Mouse (Mus musculus) spleen, adult 2 months (tissue): ENCODE measurements at regions not wholly inside any gene's neighbourhood (a gene's known extent, or its start where the extent isn't known, plus 50 kb on each side); places are given as distances from the start of the nearest gene placed in this dataset.

ENCODE experiments used
- DNase-seq, 2 experiments: peaks; one replicate each; pipeline versions ENCODE4 v3.0.0 to v3.0.0-alpha.2; 2012 to 2021; ENCODE audit warnings: low spot score in 2 of 2, low read depth in 1 of 2
- H3K27ac ChIP-seq: fragments of 200-500 bp; 2 replicates; pipeline ENCODE4 v1.5.1; 2012; ENCODE audit warnings: low read length, inconsistent platforms; ENCODE audit not compliant: insufficient read depth
- H3K27me3 ChIP-seq: fragments of 200-500 bp; 2 replicates; pipeline ENCODE4 v1.6.1; 2012; ENCODE audit warnings: mild to moderate bottlenecking, moderate library complexity, low read length, inconsistent platforms; ENCODE audit not compliant: control insufficient read depth, insufficient read depth
- H3K36me3 ChIP-seq: fragments of 200-500 bp; 2 replicates; pipeline ENCODE4 v1.6.1; 2012; ENCODE audit warnings: mild to moderate bottlenecking, low read length, inconsistent platforms; ENCODE audit not compliant: control insufficient read depth, insufficient read depth
- H3K4me1 ChIP-seq: fragments of 200-500 bp; 2 replicates; pipeline ENCODE4 v1.6.1; 2011; ENCODE audit warnings: inconsistent platforms; ENCODE audit not compliant: control insufficient read depth, insufficient read depth, insufficient read length
- H3K4me3 ChIP-seq: fragments of 200-500 bp; 2 replicates; pipeline ENCODE4 v1.5.1; 2011; ENCODE audit warnings: mild to moderate bottlenecking, inconsistent platforms; ENCODE audit not compliant: insufficient read depth, insufficient read length; ENCODE audit errors: extremely low read depth
- CTCF ChIP-seq: fragments of 200-500 bp; IDR thresholded peaks from 2 replicates; pipeline ENCODE4 v1.5.1; 2011; ENCODE audit warnings: mild to moderate bottlenecking, inconsistent platforms; ENCODE audit not compliant: insufficient read depth, insufficient read length, insufficient replicate concordance; ENCODE audit errors: extremely low read depth
- POLR2A ChIP-seq: fragments of 200-500 bp; IDR thresholded peaks from 2 replicates; pipeline ENCODE4 v1.6.1; 2011; ENCODE audit warnings: low read depth, low read length, inconsistent platforms
- WGBS: fragments of 180-500 bp; shearing (Covaris S2); methylation state at CpG from one replicate; pipeline ENCODE4 v1.1.7; 2018; 5-methylcytosine and 5-hydroxymethylcytosine counted together

- H3K4me3 ChIP-seq, result no peak overlapping the region
- no peak for DNase-seq
- 90% methylated on average over 5 of the region's 5 CpGs for WGBS
- H3K4me1 ChIP-seq, result no peaks in the 10 kb centered on the region
- H3K27ac ChIP-seq, result no peak overlapping the region
- TF ChIP-seq POLR2A (no peak), CTCF (no peak)
- H3K27me3 ChIP-seq, result no peaks in the 10 kb centered on the region
- no peaks in the 10 kb centered on the region for H3K36me3 ChIP-seq
Observed at GRCm38 (mm10) chr4:72384259-72384900, 183.7 kb upstream of the Tle1 start.

- no peak overlapping the region for H3K4me3 ChIP-seq
- 89% methylated on average over 2 of the region's 2 CpGs for WGBS
- no peaks in the 10 kb centered on the region for H3K36me3 ChIP-seq
Observed at GRCm38 (mm10) chr4:72383729-72384128, 183.0 kb upstream of the Tle1 start.

GRCm38 (mm10) chr4:72382517-72383147 is 181.9 kb upstream of the Tle1 start:
- H3K27ac ChIP-seq, result no peak overlapping the region
- no peaks in the 10 kb centered on the region for H3K4me1 ChIP-seq
- 91% methylated on average over 11 of the region's 11 CpGs for WGBS
- TF ChIP-seq CTCF (no peak), POLR2A (no peak)
- no peaks in the 10 kb centered on the region for H3K27me3 ChIP-seq
- DNase-seq, result no peak
- H3K36me3 ChIP-seq, result no peaks in the 10 kb centered on the region
- no peak overlapping the region for H3K4me3 ChIP-seq

More at GRCm38 (mm10) chr4:72383729-72384128, 183.0 kb upstream of the Tle1 start:
- no peak for DNase-seq
- TF ChIP-seq CTCF (no peak), POLR2A (no peak)
- no peaks in the 10 kb centered on the region for H3K4me1 ChIP-seq
- no peak overlapping the region for H3K27ac ChIP-seq
- no peaks in the 10 kb centered on the region for H3K27me3 ChIP-seq

- Histone ChIP-seq H3K4me1 (no peaks in the 10 kb centered on the region), H3K36me3 (no peaks in the 10 kb centered on the region), H3K27me3 (no peaks in the 10 kb centered on the region), H3K27ac (no peak overlapping the region), H3K4me3 (no peak overlapping the region)
- no peak for DNase-seq
- TF ChIP-seq CTCF (no peak), POLR2A (no peak)
- WGBS, result 91% methylated on average over 6 of the region's 6 CpGs
Observed at GRCm38 (mm10) chr4:72381742-72382141, 181.0 kb upstream of the Tle1 start.

- no peak overlapping the region for H3K4me3 ChIP-seq
- 81% methylated on average over 3 of the region's 3 CpGs for WGBS
- H3K27ac ChIP-seq, result no peak overlapping the region
- no peak for DNase-seq
- no peaks in the 10 kb centered on the region for H3K4me1 ChIP-seq
- no peak for TF ChIP-seq CTCF
- TF ChIP-seq POLR2A, result no peak
- H3K36me3 ChIP-seq, result no peaks in the 10 kb centered on the region
- H3K27me3 ChIP-seq, result no peaks in the 10 kb centered on the region
Observed at GRCm38 (mm10) chr4:72381116-72381515, 180.4 kb upstream of the Tle1 start.

- WGBS, result 85% methylated on average over 1 of the region's 1 CpGs
- H3K27ac ChIP-seq, result no peak overlapping the region
- H3K4me3 ChIP-seq, result no peak overlapping the region
- no peaks in the 10 kb centered on the region for H3K27me3 ChIP-seq
- DNase-seq, result no peak
- no peak for TF ChIP-seq CTCF
- no peak for TF ChIP-seq POLR2A
- no peaks in the 10 kb centered on the region for H3K4me1 ChIP-seq
- no peaks in the 10 kb centered on the region for H3K36me3 ChIP-seq
Observed at GRCm38 (mm10) chr4:72379515-72379914, 178.8 kb upstream of the Tle1 start.

- Histone ChIP-seq H3K36me3 (no peaks in the 10 kb centered on the region), H3K4me3 (no peak overlapping the region), H3K27me3 (no peaks in the 10 kb centered on the region), H3K27ac (peak overlapping the region; percentile 46; the same call in 1 of the 2 replicates), H3K4me1 (no peaks in the 10 kb centered on the region)
- TF ChIP-seq POLR2A, result no peak
- no peak for DNase-seq
Observed at GRCm38 (mm10) chr4:72379011-72379410, 178.3 kb upstream of the Tle1 start.
